Mouse (Mus musculus) stomach, postnatal 0 days (tissue): Measurements from ENCODE around the gene Piga. TPM values are rescaled to one million over a fixed set of nuclear protein-coding genes. Genes with fewer than 3 reads are reported as not detected.
A peak's percentile ranks its signal among the peaks of the same experiment; 100 is the strongest.

Experiments used
- ATAC-seq: fragments of 200-750 bp; cut with Nextera tagmentation; 2 replicates; pipeline ENCODE4 v1.8.0; 2017; ENCODE audit not compliant: low FRiP score, low TSS enrichment
- DNase-seq: peaks from one replicate; pipeline ENCODE4 v3.0.0-alpha.2; 2016; ENCODE audit warnings: low spot score
- H3K27ac ChIP-seq: fragments of 300-500 bp; sonication (generic); replicated peaks from 2 replicates; pipeline ENCODE4 v1.5.1; 2014; ENCODE audit warnings: mild to moderate bottlenecking, control low read depth
- H3K27me3 ChIP-seq: fragments of 300-500 bp; sonication (generic); 2 replicates; pipeline ENCODE4 v1.6.1; 2014; ENCODE audit warnings: low read length; ENCODE audit not compliant: control insufficient read depth, insufficient read depth
- H3K36me3 ChIP-seq: fragments of 300-500 bp; sonication (generic); 2 replicates; pipeline ENCODE4 v1.6.1; 2014; ENCODE audit warnings: low read length, mixed read lengths; ENCODE audit not compliant: control insufficient read depth, insufficient read depth
- H3K4me1 ChIP-seq: fragments of 300-500 bp; sonication (generic); replicated peaks from 2 replicates; pipeline ENCODE4 v1.6.1; 2014; ENCODE audit warnings: antibody characterized with exemption; ENCODE audit not compliant: control insufficient read depth, insufficient read depth
- H3K4me2 ChIP-seq: fragments of 300-500 bp; sonication (generic); replicated peaks from 2 replicates; pipeline ENCODE4 v1.6.1; 2014; ENCODE audit warnings: low read depth, mild to moderate bottlenecking, control low read depth, moderate library complexity
- H3K4me3 ChIP-seq: fragments of 300-500 bp; sonication (generic); 2 replicates; pipeline ENCODE4 v1.5.1; 2014; ENCODE audit warnings: low read depth, low read length, control low read depth
- H3K9ac ChIP-seq: fragments of 300-500 bp; sonication (generic); 2 replicates; pipeline ENCODE4 v1.6.1; 2014; ENCODE audit warnings: mild to moderate bottlenecking, low read length, control low read depth, mixed read lengths
- H3K9me3 ChIP-seq: fragments of 300-500 bp; sonication (generic); 2 replicates; pipeline ENCODE4 v1.6.1; 2016; ENCODE audit warnings: low read length; ENCODE audit not compliant: control insufficient read depth
- CTCF ChIP-seq: IDR thresholded peaks from 2 replicates; pipeline ENCODE4 v1.5.1; 2016; ENCODE audit warnings: antibody characterized with exemption, low read depth, mild to moderate bottlenecking, moderate library complexity
- EP300 ChIP-seq: optimal IDR thresholded peaks from 2 replicates; pipeline ENCODE3; 2016; ENCODE audit warnings: antibody characterized with exemption
- WGBS: fragments of 180-500 bp; shearing (Covaris S2); extraction: QIAGEN DNeasy Blood & Tissue Kit; methylation state at CpG from one replicate; pipeline ENCODE4 v1.1.7; 2014; 5-methylcytosine and 5-hydroxymethylcytosine counted together
- polyA plus RNA-seq: library from polyadenylated mRNA; unstranded; fragments of >200 nt; fragmentation: Nextera tagmentation; extraction: Ambion mirVana; gene quantifications from 2 replicates; pipeline ENCODE4 v1.2.1, GENCODE M21; 2015

Piga gene
- polyA plus RNA-seq, result 5.6 TPM in 2 replicates

GRCm38 (mm10) chrX:164419471-164419939 lies at the start of gene Piga:
TSS of gene Piga (plus strand) at chrX:164419787.
- WGBS, result 9% methylated on average over 28 of the region's 40 CpGs
- peak within 1 kb of the TSS; percentile 78 for H3K27ac ChIP-seq
- H3K36me3 ChIP-seq, result no peaks in the 10 kb centered on the region

GRCm38 (mm10) chrX:164370576-164370975 lies 49.0 kb upstream of the Piga start:
- H3K27ac ChIP-seq, result no peak overlapping the region
- no peaks in the 10 kb centered on the region for H3K9me3 ChIP-seq
- TF ChIP-seq EP300 (no peak), CTCF (no peak)
- H3K4me3 ChIP-seq, result no peak overlapping the region
- WGBS, result 52% methylated on average over 3 of the region's 3 CpGs
- H3K9ac ChIP-seq, result no peak overlapping the region
- H3K27me3 ChIP-seq, result no peaks in the 10 kb centered on the region
- no peak overlapping the region for H3K4me2 ChIP-seq
- H3K4me1 ChIP-seq, result no peaks in the 10 kb centered on the region
- H3K36me3 ChIP-seq, result no peaks in the 10 kb centered on the region
- DNase-seq (no peak), ATAC-seq (no peak)

More at GRCm38 (mm10) chrX:164419471-164419939, at the start of gene Piga:
- TF ChIP-seq CTCF (no peak), EP300 (no peak)
- Histone ChIP-seq H3K4me3 (peak within 1 kb of the TSS; percentile 56), H3K9ac (peak within 1 kb of the TSS; percentile 73), H3K4me1 (no peaks in the 10 kb centered on the region), H3K4me2 (peak within 1 kb of the TSS; percentile 62), H3K27me3 (no peaks in the 10 kb centered on the region), H3K9me3 (no peaks in the 10 kb centered on the region)
- ATAC-seq (peak; percentile 100), DNase-seq (peak; percentile 90)

GRCm38 (mm10) chrX:164373081-164373480 lies 46.5 kb upstream of the Piga start, which contains the start of gene Vegfd:
TSS of gene Vegfd (plus strand) at chrX:164373378.
- Histone ChIP-seq H3K9ac (no peak within 1 kb of the TSS), H3K4me2 (0 out of 2 replicates have a peak within 1 kb of the TSS, but pooled peaks have one; percentile 5), H3K36me3 (no peaks in the 10 kb centered on the region), H3K27me3 (no peaks in the 10 kb centered on the region), H3K9me3 (no peaks in the 10 kb centered on the region), H3K4me1 (no peaks in the 10 kb centered on the region), H3K27ac (no peak within 1 kb of the TSS), H3K4me3 (no peak within 1 kb of the TSS)
- TF ChIP-seq EP300, result no peak
- TF ChIP-seq CTCF, result no peak
- ATAC-seq (no peak), DNase-seq (peak; percentile 18)
- WGBS, result 14% methylated on average over 3 of the region's 3 CpGs

- no peaks in the 10 kb centered on the region for H3K36me3 ChIP-seq
- no peaks in the 10 kb centered on the region for H3K4me1 ChIP-seq
- no peaks in the 10 kb centered on the region for H3K9me3 ChIP-seq
- 51% methylated on average over 5 of the region's 5 CpGs for WGBS
- TF ChIP-seq EP300 (no peak), CTCF (peak; percentile 45)
- H3K27ac ChIP-seq, result no peak overlapping the region
- ATAC-seq (no peak), DNase-seq (no peak)
- H3K4me3 ChIP-seq, result no peak overlapping the region
- no peak overlapping the region for H3K9ac ChIP-seq
- no peaks in the 10 kb centered on the region for H3K27me3 ChIP-seq
- H3K4me2 ChIP-seq, result no peak overlapping the region
Measured at GRCm38 (mm10) chrX:164374586-164374985, 45.0 kb upstream of the Piga start.

GRCm38 (mm10) chrX:164379721-164380120 lies 39.9 kb upstream of the Piga start:
- Histone ChIP-seq H3K27me3 (no peaks in the 10 kb centered on the region), H3K9me3 (no peaks in the 10 kb centered on the region), H3K4me3 (no peak overlapping the region), H3K27ac (peak overlapping the region; percentile 30; the same call in 1 of the 2 replicates), H3K36me3 (no peaks in the 10 kb centered on the region), H3K4me1 (no peaks in the 10 kb centered on the region), H3K4me2 (no peak overlapping the region), H3K9ac (no peak overlapping the region)
- TF ChIP-seq CTCF (no peak), EP300 (no peak)
- DNase-seq, result no peak
- WGBS, result 59% methylated on average over 4 of the region's 4 CpGs
- no peak for ATAC-seq

GRCm38 (mm10) chrX:164381618-164382408 lies 37.8 kb upstream of the Piga start:
- H3K4me1 ChIP-seq, result no peaks in the 10 kb centered on the region
- no peaks in the 10 kb centered on the region for H3K36me3 ChIP-seq
- ATAC-seq (peak; percentile 97), DNase-seq (peak; percentile 81)
- 20% methylated on average over 27 of the region's 33 CpGs for WGBS
- peak overlapping the region; percentile 28 for H3K4me3 ChIP-seq
- H3K9ac ChIP-seq, result no peak overlapping the region
- no peaks in the 10 kb centered on the region for H3K27me3 ChIP-seq
- TF ChIP-seq CTCF, result no peak
- peak overlapping the region; percentile 53 for H3K4me2 ChIP-seq
- 0 out of 2 replicates have a peak overlapping the region, but pooled peaks have one; percentile 53 for H3K27ac ChIP-seq
- no peaks in the 10 kb centered on the region for H3K9me3 ChIP-seq
